Mouse (Mus musculus) heart, embryonic 14.5 days (tissue): ENCODE measurements at regions not wholly inside any gene's neighbourhood (a gene's known extent, or its start where the extent isn't known, plus 50 kb on each side); places are given as distances from the start of the nearest gene placed in this dataset.

Experiments
- ATAC-seq: fragments of 200-750 bp; cut with Nextera tagmentation; 2 replicates; pipeline ENCODE4 v1.8.0; 2017; ENCODE audit warnings: low read depth, moderate TSS enrichment; ENCODE audit not compliant: insufficient number of reproducible peaks, insufficient read depth, low FRiP score
- H3K27ac ChIP-seq, 2 experiments: fragments of 200-500 bp in 1 of 2; fragments of 300-500 bp in 1 of 2; sonication (generic) in 1 of 2; replicated peaks in 1 of 2; 2 replicates each; pipeline ENCODE4 v1.5.1; 2012 to 2014; ENCODE audit warnings: low read depth in 2 of 2, low read length in 2 of 2, control low read depth in 1 of 2, mild to moderate bottlenecking in 1 of 2, mixed read lengths in 1 of 2; ENCODE audit not compliant: control insufficient read depth in 1 of 2, insufficient read depth in 1 of 2
- H3K27me3 ChIP-seq: fragments of 300-500 bp; sonication (generic); 2 replicates; pipeline ENCODE4 v1.6.1; 2014; ENCODE audit warnings: mild to moderate bottlenecking, low read length, control low read depth; ENCODE audit not compliant: control insufficient read depth, insufficient read depth
- H3K36me3 ChIP-seq: fragments of 300-500 bp; sonication (generic); 2 replicates; pipeline ENCODE4 v1.6.1; 2014; ENCODE audit warnings: mild to moderate bottlenecking, control low read depth, low read length, mixed read lengths; ENCODE audit not compliant: control insufficient read depth, insufficient read depth
- H3K4me1 ChIP-seq, 2 experiments: fragments of 200-500 bp in 1 of 2; fragments of 300-500 bp in 1 of 2; sonication (generic) in 1 of 2; 2 replicates each; pipeline ENCODE4 v1.6.1; 2012 to 2014; ENCODE audit warnings: low read length in 2 of 2, control low read depth in 1 of 2, mixed read lengths in 1 of 2; ENCODE audit not compliant: control insufficient read depth in 2 of 2, insufficient read depth in 2 of 2
- H3K4me2 ChIP-seq: fragments of 300-500 bp; sonication (generic); 2 replicates; pipeline ENCODE4 v1.6.1; 2014; ENCODE audit warnings: mild to moderate bottlenecking, low read length
- H3K4me3 ChIP-seq, 2 experiments: fragments of 200-500 bp in 1 of 2; fragments of 300-500 bp in 1 of 2; sonication (generic) in 1 of 2; 2 replicates each; pipeline ENCODE4 v1.5.1; 2012 to 2014; ENCODE audit warnings: low read length in 2 of 2, mild to moderate bottlenecking in 2 of 2, control low read depth in 1 of 2, low read depth in 1 of 2, moderate library complexity in 1 of 2; ENCODE audit not compliant: control insufficient read depth in 1 of 2, insufficient read depth in 1 of 2
- H3K9ac ChIP-seq: fragments of 300-500 bp; sonication (generic); 2 replicates; pipeline ENCODE4 v1.6.1; 2014; ENCODE audit warnings: mild to moderate bottlenecking, low read length
- H3K9me3 ChIP-seq: fragments of 300-500 bp; sonication (generic); 2 replicates; pipeline ENCODE4 v1.6.1; 2016; ENCODE audit warnings: low read length, control low read depth; ENCODE audit not compliant: control insufficient read depth
- WGBS: fragments of 180-500 bp; shearing (Covaris S2); extraction: QIAGEN DNeasy Blood & Tissue Kit; methylation state at CpG from one replicate; pipeline ENCODE4 v1.1.7; 2014; 5-methylcytosine and 5-hydroxymethylcytosine counted together

GRCm38 (mm10) chr1:168068003-168068919 lies 363.8 kb downstream of the Pbx1 start:
- H3K4me1 ChIP-seq, result no peaks in the 10 kb centered on the region
- no peaks in the 10 kb centered on the region for H3K36me3 ChIP-seq
- no peak overlapping the region for H3K27ac ChIP-seq
- no peak overlapping the region for H3K4me3 ChIP-seq
- 67% methylated on average over 9 of the region's 9 CpGs for WGBS
- no peak overlapping the region for H3K4me2 ChIP-seq
- no peak for ATAC-seq
- no peak overlapping the region for H3K9ac ChIP-seq
- no peaks in the 10 kb centered on the region for H3K9me3 ChIP-seq
- H3K27me3 ChIP-seq, result no peaks in the 10 kb centered on the region

GRCm38 (mm10) chr1:168068920-168069590 lies 363.0 kb downstream of the Pbx1 start:
- ATAC-seq, result no peak
- Histone ChIP-seq H3K4me3 (no peak overlapping the region), H3K27ac (no peak overlapping the region), H3K9ac (no peak overlapping the region), H3K4me2 (no peak overlapping the region), H3K27me3 (no peaks in the 10 kb centered on the region), H3K9me3 (no peaks in the 10 kb centered on the region), H3K4me1 (no peaks in the 10 kb centered on the region), H3K36me3 (no peaks in the 10 kb centered on the region)
- WGBS, result 94% methylated on average over 1 of the region's 1 CpGs
